Mouse (Mus musculus): ENCODE measurements around the gene Rnf168. TPM values are rescaled to one million over a fixed set of nuclear protein-coding genes. Genes with fewer than 3 reads are reported as not detected.
"Not testable (repeated sequence)": the region's sequence is repeated elsewhere in the genome, so short reads cannot be mapped to it uniquely, and the experiment has no call there.

Rnf168 gene
- total and polyA plus RNA-seq, 3 experiments: 14.9 to 61.5 (median 17.6) TPM

DNA sequence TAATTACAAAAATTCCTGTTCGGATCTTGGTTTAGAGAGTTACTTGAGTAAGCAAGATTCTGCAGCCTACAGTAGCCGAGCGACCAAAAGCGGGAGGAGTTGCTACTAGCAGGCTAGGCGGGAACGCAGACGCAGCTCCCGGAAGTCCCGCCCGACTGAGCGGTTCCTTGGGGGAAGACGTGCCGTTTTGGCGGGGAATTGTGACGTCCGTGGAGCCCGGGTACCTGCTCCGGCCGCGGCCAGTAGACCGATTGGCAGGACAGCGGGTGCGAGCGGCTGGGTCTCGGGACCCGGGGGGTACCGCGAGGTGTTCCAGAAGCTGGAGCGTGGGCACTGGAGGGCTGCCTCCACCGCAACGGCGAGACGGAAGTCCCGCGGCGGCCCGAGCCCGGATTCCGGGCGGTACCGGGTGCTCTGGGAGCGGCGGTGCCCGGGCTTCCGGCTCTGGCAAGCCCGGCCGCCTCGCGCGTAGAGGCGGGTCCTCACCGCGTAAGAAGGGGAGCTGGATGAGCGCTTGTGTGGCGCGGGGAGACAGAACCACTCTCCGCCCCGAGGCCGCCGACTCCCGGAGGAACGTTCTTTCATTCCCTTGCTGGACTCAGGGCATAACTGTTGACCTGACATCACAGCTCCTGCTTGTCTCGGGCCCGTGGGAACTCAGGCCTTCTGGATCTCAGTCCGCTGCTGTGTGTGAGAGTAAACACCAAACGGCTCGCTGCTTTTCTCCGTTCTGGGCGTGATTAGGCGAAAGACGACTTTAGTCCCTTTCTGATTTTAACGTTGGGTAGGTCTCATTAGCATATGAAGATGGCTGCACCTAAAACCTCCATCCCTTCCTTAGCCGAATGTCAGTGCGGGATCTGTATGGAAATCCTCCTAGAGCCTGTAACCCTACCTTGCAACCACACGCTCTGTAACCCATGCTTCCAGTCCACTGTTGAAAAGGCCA lies at the start of gene Rnf168 (continued):
- TF ChIP-seq MXI1 (IDR thresholded peaks at IDR 0.05; ENCODE audit: low read depth, low read length) (peak; percentile 43; the same call in 1 of the 2 replicates), RCOR1 (IDR thresholded peaks at IDR 0.05; ENCODE audit: low read depth, low read length) (no peak), NELFE (IDR thresholded peaks at IDR 0.05; ENCODE audit: low read depth, low read length) (peak; percentile 68; the same call in 1 of the 2 replicates), ZMIZ1 (IDR thresholded peaks at IDR 0.05; ENCODE audit: low read depth, low read length) (peak; percentile 58), MAFK (IDR thresholded peaks at IDR 0.05; ENCODE audit: borderline replicate concordance, low read depth, low read length) (no peak)

DNA sequence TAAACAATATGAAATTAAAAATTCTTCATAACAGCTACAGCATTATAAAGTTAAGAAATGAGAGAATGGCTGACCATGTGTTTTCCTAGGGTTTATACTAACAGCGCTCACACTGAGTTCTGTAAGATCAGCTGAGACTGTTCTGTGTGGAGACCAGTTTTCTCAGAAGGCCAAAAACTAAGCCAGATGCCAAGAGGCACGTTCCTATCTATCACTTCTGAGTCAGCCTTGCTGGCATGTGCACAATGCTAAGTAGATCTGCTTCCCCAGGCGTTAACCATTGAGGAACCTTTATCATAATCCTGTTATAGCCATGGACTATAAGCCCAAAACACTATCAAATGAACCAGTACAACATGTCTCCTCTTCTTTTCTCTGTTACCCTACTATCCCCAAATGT lies 45.2 kb upstream of the Rnf168 start:
- not testable (repeated sequence) for H3K27me3 ChIP-seq (ENCODE audit: control insufficient read depth in 1 of 2, insufficient read depth in 2 of 2, low read length in 2 of 2); H3K9me3 ChIP-seq (replicated peaks; ENCODE audit: insufficient read depth, low read length); H3K4me1 ChIP-seq (ENCODE audit: control insufficient read depth in 1 of 2, insufficient read depth in 2 of 2, low read length in 2 of 2); H3K27ac ChIP-seq (ENCODE audit: control insufficient read depth, low read depth, low read length); H3K9ac ChIP-seq (ENCODE audit: control insufficient read depth, low read depth, low read length, poor library complexity, severe bottlenecking); H3K79me2 ChIP-seq (ENCODE audit: control insufficient read depth, insufficient read depth, low read length, poor library complexity); H3K4me3 ChIP-seq (ENCODE audit: control insufficient read depth in 1 of 2, insufficient read depth in 1 of 2, low read depth in 2 of 2, low read length in 2 of 2); H3K36me3 ChIP-seq (ENCODE audit: control insufficient read depth in 1 of 2, insufficient read depth in 2 of 2, low read length in 2 of 2)
- TF ChIP-seq MYC (IDR thresholded peaks at IDR 0.05; ENCODE audit: low read depth, low read length) (0 out of 2 replicates have a peak, but pooled peaks have one; percentile 32), RCOR1 (IDR thresholded peaks at IDR 0.05; ENCODE audit: low read depth, low read length) (peak; percentile 22; the same call in 1 of the 2 replicates), SIN3A (IDR thresholded peaks at IDR 0.05; ENCODE audit: low read length) (0 out of 2 replicates have a peak, but pooled peaks have one; percentile 31), EP300 (IDR thresholded peaks at IDR 0.05; ENCODE audit: low read depth in 1 of 2, low read length in 2 of 2) (peak in 1 of 2 experiments; percentile 44; a peak in 2 of 4 replicates), GATA1 (IDR thresholded peaks at IDR 0.05; ENCODE audit: low read depth, low read length) (peak; percentile 37; the same call in 1 of the 2 replicates), BHLHE40 (IDR thresholded peaks at IDR 0.05; ENCODE audit: borderline replicate concordance, low read depth, low read length) (peak; percentile 76), ETS1 (IDR thresholded peaks at IDR 0.05; ENCODE audit: low read depth, low read length) (0 out of 2 replicates have a peak, but pooled peaks have one; percentile 33), MAX (IDR thresholded peaks at IDR 0.05; ENCODE audit: low read length) (peak; percentile 65; the same call in 1 of the 2 replicates), MXI1 (IDR thresholded peaks at IDR 0.05; ENCODE audit: low read depth, low read length) (peak; percentile 48; the same call in 1 of the 2 replicates)
- DNase-seq (ENCODE audit: low read depth, low spot score): peak; percentile 59

DNA sequence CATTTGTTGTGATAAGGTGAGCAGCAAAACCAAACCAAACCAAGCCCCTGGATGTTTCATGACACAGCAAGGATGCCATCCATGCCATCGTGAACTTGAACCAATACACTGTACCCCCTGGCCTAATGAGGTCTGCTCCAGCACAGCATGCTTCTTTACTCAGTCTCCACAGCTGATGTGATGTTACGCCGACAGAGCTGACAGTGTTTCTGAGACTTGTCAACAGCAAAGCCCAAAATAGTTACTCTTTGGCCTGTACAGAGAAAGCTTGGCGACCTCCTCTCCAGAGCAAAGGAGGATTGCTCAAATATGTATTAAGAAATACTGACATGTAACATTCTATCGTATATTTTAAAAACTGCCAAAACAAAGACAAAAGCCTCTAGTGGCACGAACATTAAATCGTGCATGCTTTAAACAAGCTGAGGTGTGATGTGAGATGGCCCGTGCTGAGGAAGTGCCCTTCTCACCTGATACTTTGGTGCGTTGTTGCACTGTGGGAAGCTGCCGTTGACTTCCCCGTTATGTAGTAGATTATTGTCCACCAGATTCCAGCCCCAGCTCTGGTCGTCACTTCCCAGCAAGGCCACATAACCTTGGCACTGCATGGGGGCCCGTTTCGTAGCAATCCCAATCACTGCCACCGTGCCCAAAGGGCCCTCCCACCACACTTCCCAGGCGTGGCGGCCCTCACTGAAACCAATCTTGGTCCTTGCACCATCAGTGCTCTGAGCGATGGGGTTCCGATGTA lies 39.2 kb upstream of the Rnf168 start:
- Histone ChIP-seq H3K4me3 (ENCODE audit: control insufficient read depth in 1 of 2, insufficient read depth in 1 of 2, low read depth in 2 of 2, low read length in 2 of 2) (no peak overlapping the region), H3K27ac (ENCODE audit: control insufficient read depth, low read depth, low read length) (no peak overlapping the region), H3K4me1 (ENCODE audit: control insufficient read depth in 1 of 2, insufficient read depth in 2 of 2, low read length in 2 of 2) (no peaks in the 10 kb centered on the region), H3K27me3 (ENCODE audit: control insufficient read depth in 1 of 2, insufficient read depth in 2 of 2, low read length in 2 of 2) (no peaks in the 10 kb centered on the region), H3K36me3 (ENCODE audit: control insufficient read depth in 1 of 2, insufficient read depth in 2 of 2, low read length in 2 of 2) (peaks cover 3 to 5% of the 10 kb centered on the region in 2 experiments; a peak in 3 of 4 replicates), H3K79me2 (ENCODE audit: control insufficient read depth, insufficient read depth, low read length, poor library complexity) (peaks cover 15% of the 10 kb centered on the region), H3K9me3 (replicated peaks; ENCODE audit: insufficient read depth, low read length) (no peaks in the 10 kb centered on the region), H3K9ac (ENCODE audit: control insufficient read depth, low read depth, low read length, poor library complexity, severe bottlenecking) (no peak overlapping the region)
- no peak for DNase-seq (ENCODE audit: low read depth, low spot score)
- TF ChIP-seq RAD21 (IDR thresholded peaks at IDR 0.05; ENCODE audit: low read depth, low read length) (no peak), TCF12 (IDR thresholded peaks at IDR 0.05; ENCODE audit: low read depth, low read length) (no peak), RCOR1 (IDR thresholded peaks at IDR 0.05; ENCODE audit: low read depth, low read length) (no peak), MEF2A (IDR thresholded peaks at IDR 0.05; ENCODE audit: extremely low read depth, insufficient replicate concordance, low read depth, low read length, poor library complexity, severe bottlenecking) (no peak), KAT2A (conservative IDR thresholded peaks at IDR 0.05; ENCODE audit: low read depth, low read length) (no peak), GABPA (IDR thresholded peaks at IDR 0.05; ENCODE audit: low read depth, low read length) (no peak), CHD1 (IDR thresholded peaks at IDR 0.05; ENCODE audit: low read depth, low read length) (no peak), SMC3 (IDR thresholded peaks at IDR 0.05; ENCODE audit: low read depth, low read length) (no peak), GATA1 (IDR thresholded peaks at IDR 0.05; ENCODE audit: low read depth, low read length) (no peak), ZMIZ1 (IDR thresholded peaks at IDR 0.05; ENCODE audit: low read depth, low read length) (no peak), BHLHE40 (IDR thresholded peaks at IDR 0.05; ENCODE audit: borderline replicate concordance, low read depth, low read length) (no peak), USF2 (IDR thresholded peaks at IDR 0.05; ENCODE audit: borderline replicate concordance in 1 of 2, insufficient read depth in 1 of 2, low read depth in 1 of 2, low read length in 2 of 2) (no peak), TBP (IDR thresholded peaks at IDR 0.05; ENCODE audit: low read depth, low read length) (no peak), ETS1 (IDR thresholded peaks at IDR 0.05; ENCODE audit: low read depth, low read length) (no peak), POLR2AphosphoS2 (IDR thresholded peaks at IDR 0.05; ENCODE audit: low read length) (no peak), MAFK (IDR thresholded peaks at IDR 0.05; ENCODE audit: borderline replicate concordance, low read depth, low read length) (no peak), MAZ (IDR thresholded peaks at IDR 0.05; ENCODE audit: low read depth, low read length) (no peak)

Measured in MEL (cell line).